Mouse (Mus musculus): ENCODE data around the gene Lmbrd2. TPM values are rescaled to one million over a fixed set of nuclear protein-coding genes. Genes with fewer than 3 reads are reported as not detected.
A peak's percentile ranks its signal among the peaks of the same experiment; 100 is the strongest.

Gene Lmbrd2
- polyA plus RNA-seq, 1 experiment, result 23.8 TPM

DNA sequence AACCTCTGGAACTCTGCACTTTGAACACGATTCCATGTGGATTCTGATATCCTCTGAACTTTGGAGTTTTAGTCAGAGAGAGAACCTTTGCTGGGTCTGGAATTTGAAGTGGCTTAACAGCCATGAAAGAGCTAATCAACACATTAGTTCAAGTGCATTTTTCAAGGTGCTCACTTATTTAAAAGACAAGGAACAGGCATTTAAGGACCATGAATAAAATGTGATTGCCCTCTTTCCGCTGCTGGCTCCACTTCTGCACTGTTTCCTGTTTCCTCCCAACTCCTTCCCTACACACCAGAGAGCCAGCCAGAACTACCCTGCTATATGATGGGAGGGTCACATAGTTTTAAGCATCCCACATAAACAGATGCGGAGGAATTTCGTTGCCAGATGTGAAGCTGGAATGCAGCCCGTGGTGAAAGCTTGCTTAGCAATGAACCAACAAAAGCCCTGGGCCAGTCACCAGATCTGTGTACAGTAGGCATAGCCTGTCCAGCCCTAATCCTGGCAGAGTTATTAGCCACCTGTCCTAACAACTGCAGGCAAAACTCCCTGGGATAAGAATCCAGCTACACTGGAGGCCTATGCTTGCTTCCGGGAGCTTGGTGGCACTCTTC, 5.4 kb upstream of the Lmbrd2 start:
- H3K4me1 ChIP-seq (ENCODE audit: control insufficient read depth, insufficient read depth, low read length), result peaks cover 7% of the 10 kb centered on the region
- no peak overlapping the region for H3K4me3 ChIP-seq (ENCODE audit: control insufficient read depth, low read depth, low read length)
- no peak overlapping the region for H3K27ac ChIP-seq (ENCODE audit: control insufficient read depth, insufficient read depth, low read depth, low read length)
- TF ChIP-seq CTCF (IDR thresholded peaks at IDR 0.05; ENCODE audit: control insufficient read depth, insufficient read depth, insufficient replicate concordance, low read depth, low read length) (no peak), POLR2A (IDR thresholded peaks at IDR 0.05; ENCODE audit: control insufficient read depth, low read depth, low read length) (no peak)
- H3K36me3 ChIP-seq (ENCODE audit: control insufficient read depth, insufficient read depth, low read length), result no peaks in the 10 kb centered on the region
- H3K27me3 ChIP-seq (ENCODE audit: control insufficient read depth, insufficient read depth, low read length), result no peaks in the 10 kb centered on the region

DNA sequence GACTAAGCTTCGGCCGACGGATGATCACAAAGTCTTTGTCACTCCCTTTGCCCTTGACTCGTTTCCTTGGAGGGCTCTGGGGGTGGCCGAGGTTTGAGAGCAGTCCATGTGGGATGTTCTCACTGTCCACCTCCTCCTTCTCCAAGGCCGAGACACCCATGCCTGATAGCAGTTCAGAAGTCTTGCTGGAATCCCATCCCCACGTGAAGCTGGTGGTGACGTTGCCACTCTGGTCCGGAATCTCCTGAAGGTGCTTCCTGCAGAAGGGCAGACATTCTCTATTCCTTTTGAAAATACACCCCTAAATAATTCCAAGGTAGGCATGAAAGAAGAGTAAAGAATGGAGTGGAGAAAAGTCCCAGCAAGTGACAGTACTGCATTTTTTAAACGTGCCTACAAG, 903 bp upstream of the Lmbrd2 start:
- H3K36me3 ChIP-seq (ENCODE audit: control insufficient read depth, insufficient read depth, low read length), result no peaks in the 10 kb centered on the region
- TF ChIP-seq CTCF (IDR thresholded peaks at IDR 0.05; ENCODE audit: control insufficient read depth, insufficient read depth, insufficient replicate concordance, low read depth, low read length) (no peak), POLR2A (IDR thresholded peaks at IDR 0.05; ENCODE audit: control insufficient read depth, low read depth, low read length) (no peak)
- no peak overlapping the region; the same call in 1 of the 2 replicates for H3K27ac ChIP-seq (ENCODE audit: control insufficient read depth, insufficient read depth, low read depth, low read length)
- no peak overlapping the region; the same call in 1 of the 2 replicates for H3K4me3 ChIP-seq (ENCODE audit: control insufficient read depth, low read depth, low read length)
- H3K4me1 ChIP-seq (ENCODE audit: control insufficient read depth, insufficient read depth, low read length), result peaks cover 10% of the 10 kb centered on the region
- no peaks in the 10 kb centered on the region for H3K27me3 ChIP-seq (ENCODE audit: control insufficient read depth, insufficient read depth, low read length)

GRCm38 (mm10) chr15:9140684-9141171, 378 bp downstream of the Lmbrd2 start:
- Histone ChIP-seq H3K36me3 (ENCODE audit: control insufficient read depth, insufficient read depth, low read length) (no peaks in the 10 kb centered on the region), H3K4me1 (ENCODE audit: control insufficient read depth, insufficient read depth, low read length) (peaks cover 10% of the 10 kb centered on the region), H3K27me3 (ENCODE audit: control insufficient read depth, insufficient read depth, low read length) (no peaks in the 10 kb centered on the region), H3K27ac (ENCODE audit: control insufficient read depth, insufficient read depth, low read depth, low read length) (peak overlapping the region; percentile 91), H3K4me3 (ENCODE audit: control insufficient read depth, low read depth, low read length) (peak overlapping the region; percentile 99)
- no peak for TF ChIP-seq CTCF (IDR thresholded peaks at IDR 0.05; ENCODE audit: control insufficient read depth, insufficient read depth, insufficient replicate concordance, low read depth, low read length)
- no peak for TF ChIP-seq POLR2A (IDR thresholded peaks at IDR 0.05; ENCODE audit: control insufficient read depth, low read depth, low read length)

GRCm38 (mm10) chr15:9155325-9155724, 15.0 kb downstream of the Lmbrd2 start, which contains the start of gene Skp2:
TSS of gene Skp2 (minus strand) at chr15:9155425.
- Histone ChIP-seq H3K27ac (ENCODE audit: control insufficient read depth, insufficient read depth, low read depth, low read length) (peak within 1 kb of the TSS; percentile 76), H3K27me3 (ENCODE audit: control insufficient read depth, insufficient read depth, low read length) (no peaks in the 10 kb centered on the region), H3K36me3 (ENCODE audit: control insufficient read depth, insufficient read depth, low read length) (peaks cover 2% of the 10 kb centered on the region; the same call in 1 of the 2 replicates), H3K4me1 (ENCODE audit: control insufficient read depth, insufficient read depth, low read length) (no peaks in the 10 kb centered on the region), H3K4me3 (ENCODE audit: control insufficient read depth, low read depth, low read length) (peak within 1 kb of the TSS; percentile 84)
- TF ChIP-seq POLR2A (IDR thresholded peaks at IDR 0.05; ENCODE audit: control insufficient read depth, low read depth, low read length) (peak; percentile 43; the same call in 1 of the 2 replicates), CTCF (IDR thresholded peaks at IDR 0.05; ENCODE audit: control insufficient read depth, insufficient read depth, insufficient replicate concordance, low read depth, low read length) (no peak)

DNA sequence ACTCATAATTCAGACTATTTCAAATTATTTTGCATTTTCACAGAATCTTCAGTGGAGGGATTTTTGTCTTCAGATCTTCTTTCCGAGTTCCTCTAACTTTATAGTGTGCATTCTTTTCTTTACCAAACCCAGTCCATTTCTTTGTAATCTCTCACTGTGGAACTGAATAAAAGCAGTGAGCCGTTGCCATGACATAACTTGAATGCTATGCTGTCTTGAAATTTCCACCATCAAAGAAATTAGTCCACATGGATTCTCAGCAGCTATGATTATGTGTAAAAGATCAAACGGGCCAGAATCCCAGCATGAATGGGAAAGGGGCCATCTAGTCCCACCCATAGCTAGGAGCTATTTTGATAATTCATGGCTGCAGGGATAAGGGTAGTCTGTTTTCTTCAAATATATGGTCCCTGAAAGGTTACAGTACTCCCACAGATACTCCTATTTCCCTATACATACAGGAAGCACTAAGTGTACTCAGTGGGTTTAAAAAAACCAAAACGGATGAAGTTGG, 22.3 kb downstream of the Lmbrd2 start:
- no peaks in the 10 kb centered on the region for H3K4me1 ChIP-seq (ENCODE audit: control insufficient read depth, insufficient read depth, low read length)
- TF ChIP-seq CTCF (IDR thresholded peaks at IDR 0.05; ENCODE audit: control insufficient read depth, insufficient read depth, insufficient replicate concordance, low read depth, low read length), result no peak
- no peak for TF ChIP-seq POLR2A (IDR thresholded peaks at IDR 0.05; ENCODE audit: control insufficient read depth, low read depth, low read length)
- no peak overlapping the region for H3K4me3 ChIP-seq (ENCODE audit: control insufficient read depth, low read depth, low read length)
- no peak overlapping the region for H3K27ac ChIP-seq (ENCODE audit: control insufficient read depth, insufficient read depth, low read depth, low read length)
- H3K36me3 ChIP-seq (ENCODE audit: control insufficient read depth, insufficient read depth, low read length), result peaks cover 1% of the 10 kb centered on the region; the same call in 1 of the 2 replicates
- H3K27me3 ChIP-seq (ENCODE audit: control insufficient read depth, insufficient read depth, low read length), result no peaks in the 10 kb centered on the region

DNA sequence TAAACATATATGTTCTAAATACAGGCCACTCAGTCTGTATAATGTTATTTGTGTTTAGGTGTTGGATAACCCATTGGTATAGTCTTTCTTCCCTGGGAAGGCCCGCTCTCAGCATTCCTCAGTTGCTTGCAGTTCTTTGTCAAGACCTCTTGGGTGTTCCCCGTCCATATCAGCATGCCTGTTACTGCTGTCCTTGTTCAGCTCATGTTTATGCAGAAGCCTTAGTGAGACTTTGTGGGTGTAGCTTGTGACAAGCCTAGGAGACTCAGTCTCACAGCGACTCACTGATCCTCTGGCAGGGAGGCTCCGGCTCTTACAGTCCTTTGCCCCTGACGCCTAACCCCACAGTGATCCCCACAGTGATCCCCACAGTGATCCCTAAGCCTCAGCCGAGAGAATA, 23.8 kb downstream of the Lmbrd2 start:
- no peak overlapping the region for H3K27ac ChIP-seq (ENCODE audit: control insufficient read depth, insufficient read depth, low read depth, low read length)
- H3K4me3 ChIP-seq (ENCODE audit: control insufficient read depth, low read depth, low read length), result no peak overlapping the region
- no peaks in the 10 kb centered on the region for H3K27me3 ChIP-seq (ENCODE audit: control insufficient read depth, insufficient read depth, low read length)
- H3K36me3 ChIP-seq (ENCODE audit: control insufficient read depth, insufficient read depth, low read length), result peaks cover 1% of the 10 kb centered on the region; the same call in 1 of the 2 replicates
- TF ChIP-seq POLR2A (IDR thresholded peaks at IDR 0.05; ENCODE audit: control insufficient read depth, low read depth, low read length) (no peak), CTCF (IDR thresholded peaks at IDR 0.05; ENCODE audit: control insufficient read depth, insufficient read depth, insufficient replicate concordance, low read depth, low read length) (no peak)
- H3K4me1 ChIP-seq (ENCODE audit: control insufficient read depth, insufficient read depth, low read length), result no peaks in the 10 kb centered on the region

GRCm38 (mm10) chr15:9177038-9177437, 36.7 kb downstream of the Lmbrd2 start:
- Histone ChIP-seq H3K4me1 (ENCODE audit: control insufficient read depth, insufficient read depth, low read length) (no peaks in the 10 kb centered on the region), H3K4me3 (ENCODE audit: control insufficient read depth, low read depth, low read length) (no peak overlapping the region), H3K36me3 (ENCODE audit: control insufficient read depth, insufficient read depth, low read length) (peaks cover 1% of the 10 kb centered on the region; the same call in 1 of the 2 replicates), H3K27me3 (ENCODE audit: control insufficient read depth, insufficient read depth, low read length) (no peaks in the 10 kb centered on the region), H3K27ac (ENCODE audit: control insufficient read depth, insufficient read depth, low read depth, low read length) (no peak overlapping the region)
- TF ChIP-seq CTCF (IDR thresholded peaks at IDR 0.05; ENCODE audit: control insufficient read depth, insufficient read depth, insufficient replicate concordance, low read depth, low read length) (no peak), POLR2A (IDR thresholded peaks at IDR 0.05; ENCODE audit: control insufficient read depth, low read depth, low read length) (no peak)

Measured in testis, adult 2 months (tissue).